Mouse (Mus musculus): Measurements from ENCODE around the gene Glra1. TPM values are rescaled to one million over a fixed set of nuclear protein-coding genes. Genes with fewer than 3 reads are reported as not detected.

Glra1 gene
- polyA plus RNA-seq, 1 experiment from 2014 or later: not detected

GRCm38 (mm10) chr11:55505485-55505884 is 102.5 kb downstream of the Glra1 start:
- no peak overlapping the region for H3K27ac ChIP-seq
- no peak overlapping the region for H3K9ac ChIP-seq
- no peak for ATAC-seq (ENCODE audit: insufficient number of reproducible peaks, insufficient read depth, low FRiP score, low TSS enrichment, low read depth)
- H3K36me3 ChIP-seq: peaks cover 31% of the 10 kb centered on the region
- H3K4me1 ChIP-seq: no peaks in the 10 kb centered on the region
- no peaks in the 10 kb centered on the region for H3K27me3 ChIP-seq
- H3K4me3 ChIP-seq: no peak overlapping the region
- H3K9me3 ChIP-seq: no peaks in the 10 kb centered on the region
- 83% methylated on average over 3 of the region's 3 CpGs for WGBS
- H3K4me2 ChIP-seq: no peak overlapping the region

GRCm38 (mm10) chr11:55502886-55503285 is 105.1 kb downstream of the Glra1 start:
- WGBS: 72% methylated on average over 5 of the region's 5 CpGs
- ATAC-seq (ENCODE audit: insufficient number of reproducible peaks, insufficient read depth, low FRiP score, low TSS enrichment, low read depth): no peak

GRCm38 (mm10) chr11:55501955-55502531 is 106.0 kb downstream of the Glra1 start:
- Histone ChIP-seq H3K4me2 (no peak overlapping the region), H3K4me3 (no peak overlapping the region), H3K27ac (0 out of 2 replicates have a peak overlapping the region, but pooled peaks have one; percentile 11), H3K27me3 (no peaks in the 10 kb centered on the region), H3K36me3 (peaks cover 63% of the 10 kb centered on the region), H3K9ac (no peak overlapping the region), H3K9me3 (no peaks in the 10 kb centered on the region), H3K4me1 (no peaks in the 10 kb centered on the region)
- ATAC-seq (ENCODE audit: insufficient number of reproducible peaks, insufficient read depth, low FRiP score, low TSS enrichment, low read depth): no peak
- 81% methylated on average over 8 of the region's 8 CpGs for WGBS

More at GRCm38 (mm10) chr11:55502886-55503285, 105.1 kb downstream of the Glra1 start:
- no peaks in the 10 kb centered on the region for H3K9me3 ChIP-seq
- H3K9ac ChIP-seq: no peak overlapping the region
- peaks cover 54% of the 10 kb centered on the region for H3K36me3 ChIP-seq
- H3K4me2 ChIP-seq: no peak overlapping the region
- H3K27ac ChIP-seq: no peak overlapping the region
- no peaks in the 10 kb centered on the region for H3K4me1 ChIP-seq
- H3K27me3 ChIP-seq: no peaks in the 10 kb centered on the region
- no peak overlapping the region for H3K4me3 ChIP-seq

- Histone ChIP-seq H3K4me1 (no peaks in the 10 kb centered on the region), H3K36me3 (peaks cover 95% of the 10 kb centered on the region), H3K9me3 (no peaks in the 10 kb centered on the region), H3K9ac (no peak overlapping the region), H3K4me3 (no peak overlapping the region), H3K27me3 (no peaks in the 10 kb centered on the region), H3K4me2 (no peak overlapping the region), H3K27ac (no peak overlapping the region)
- no peak for ATAC-seq (ENCODE audit: insufficient number of reproducible peaks, insufficient read depth, low FRiP score, low TSS enrichment, low read depth)
- WGBS: 65% methylated on average over 5 of the region's 5 CpGs
These were observed 110.1 kb downstream of the Glra1 start for GRCm38 (mm10) chr11:55497885-55498284.

- no peaks in the 10 kb centered on the region for H3K4me1 ChIP-seq
- H3K9me3 ChIP-seq: no peaks in the 10 kb centered on the region
- 91% methylated on average over 6 of the region's 6 CpGs for WGBS
- H3K9ac ChIP-seq: no peak overlapping the region
- no peak overlapping the region for H3K4me2 ChIP-seq
- H3K27ac ChIP-seq: no peak overlapping the region
- no peak for ATAC-seq (ENCODE audit: insufficient number of reproducible peaks, insufficient read depth, low FRiP score, low TSS enrichment, low read depth)
- peaks cover 95% of the 10 kb centered on the region for H3K36me3 ChIP-seq
- H3K4me3 ChIP-seq: no peak overlapping the region
- no peaks in the 10 kb centered on the region for H3K27me3 ChIP-seq
These were observed 111.8 kb downstream of the Glra1 start for GRCm38 (mm10) chr11:55496158-55496557.

DNA sequence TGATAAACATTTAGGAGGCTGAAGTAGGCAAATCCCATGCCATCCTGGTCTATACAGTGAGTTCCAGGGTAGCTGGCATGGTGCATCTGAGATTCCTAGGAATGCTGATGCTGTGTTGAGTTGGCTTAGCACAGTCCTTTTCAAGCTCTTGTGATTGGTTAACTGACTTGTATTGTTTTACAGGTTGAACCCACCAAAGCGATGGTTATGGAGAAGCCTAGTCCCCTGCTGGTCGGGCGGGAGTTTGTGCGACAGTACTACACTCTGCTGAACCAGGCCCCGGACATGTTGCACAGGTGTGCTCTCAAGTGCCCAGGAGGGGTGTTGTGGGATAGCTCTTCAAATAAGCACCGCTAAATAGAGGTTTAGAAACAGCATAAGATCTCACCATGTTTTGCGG is 122.6 kb downstream of the Glra1 start:
- Histone ChIP-seq H3K4me1 (no peaks in the 10 kb centered on the region), H3K4me3 (no peak overlapping the region), H3K27ac (no peak overlapping the region), H3K4me2 (no peak overlapping the region), H3K27me3 (no peaks in the 10 kb centered on the region), H3K36me3 (peaks cover 81% of the 10 kb centered on the region), H3K9ac (no peak overlapping the region), H3K9me3 (no peaks in the 10 kb centered on the region)
- 96% methylated on average over 7 of the region's 7 CpGs for WGBS
- peak; percentile 37; the same call in 1 of the 2 replicates for ATAC-seq (ENCODE audit: insufficient number of reproducible peaks, insufficient read depth, low FRiP score, low TSS enrichment, low read depth)

DNA sequence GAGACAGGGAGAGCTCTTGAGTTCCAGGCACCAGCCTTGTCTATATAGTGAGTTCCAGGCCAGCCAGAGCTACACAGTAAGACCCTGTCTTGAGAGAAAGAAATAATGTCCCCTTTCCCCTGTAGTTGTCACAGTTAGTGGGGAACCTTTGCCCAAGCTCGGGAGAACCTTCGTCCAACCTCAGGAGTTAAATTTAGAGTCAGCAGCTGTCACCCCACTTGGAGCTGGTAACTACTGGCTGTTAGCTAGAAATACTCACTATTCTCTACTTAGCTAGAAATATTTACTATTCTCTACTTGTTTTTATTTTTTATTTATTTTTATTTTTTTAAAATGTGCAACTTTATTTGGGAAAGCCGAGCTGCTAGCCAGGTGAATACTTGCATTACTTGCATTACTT is 134.8 kb downstream of the Glra1 start:
- Histone ChIP-seq H3K9ac (no peak overlapping the region), H3K36me3 (peaks cover 39% of the 10 kb centered on the region), H3K4me2 (no peak overlapping the region), H3K9me3 (no peaks in the 10 kb centered on the region), H3K27ac (no peak overlapping the region), H3K4me3 (no peak overlapping the region), H3K4me1 (peaks cover 25% of the 10 kb centered on the region), H3K27me3 (no peaks in the 10 kb centered on the region)
- ATAC-seq (ENCODE audit: insufficient number of reproducible peaks, insufficient read depth, low FRiP score, low TSS enrichment, low read depth): no peak
- WGBS: 91% methylated on average over 3 of the region's 3 CpGs

- no peak for ATAC-seq (ENCODE audit: insufficient number of reproducible peaks, insufficient read depth, low FRiP score, low TSS enrichment, low read depth)
- no peaks in the 10 kb centered on the region for H3K9me3 ChIP-seq
- H3K27ac ChIP-seq: no peak overlapping the region
- H3K36me3 ChIP-seq: peaks cover 33% of the 10 kb centered on the region
- WGBS: 92% methylated on average over 7 of the region's 7 CpGs
- H3K4me3 ChIP-seq: peak overlapping the region; percentile 95
- H3K4me2 ChIP-seq: peak overlapping the region; percentile 79
- H3K4me1 ChIP-seq: peaks cover 28% of the 10 kb centered on the region
- 0 out of 2 replicates have a peak overlapping the region, but pooled peaks have one; percentile 99 for H3K9ac ChIP-seq
- H3K27me3 ChIP-seq: no peaks in the 10 kb centered on the region
These were observed 136.5 kb downstream of the Glra1 start for GRCm38 (mm10) chr11:55471467-55471866.

GRCm38 (mm10) chr11:55470761-55471160 is 137.2 kb downstream of the Glra1 start:
- Histone ChIP-seq H3K4me1 (peaks cover 28% of the 10 kb centered on the region), H3K9me3 (no peaks in the 10 kb centered on the region), H3K36me3 (peaks cover 33% of the 10 kb centered on the region), H3K4me2 (peak overlapping the region; percentile 79), H3K27me3 (no peaks in the 10 kb centered on the region), H3K9ac (peak overlapping the region; percentile 99), H3K4me3 (peak overlapping the region; percentile 95), H3K27ac (no peak overlapping the region)
- no peak for ATAC-seq (ENCODE audit: insufficient number of reproducible peaks, insufficient read depth, low FRiP score, low TSS enrichment, low read depth)
- WGBS: 43% methylated on average over 8 of the region's 8 CpGs

GRCm38 (mm10) chr11:55469923-55470691 is 137.9 kb downstream of the Glra1 start:
- WGBS: under 1% methylated on average over 43 of the region's 46 CpGs

GRCm38 (mm10) chr11:55469048-55469843 is 138.8 kb downstream of the Glra1 start, which contains the start of gene G3bp1:
G3bp1 (plus strand) TSS chr11:55469685.
- peak within 1 kb of the TSS; percentile 95 for H3K4me3 ChIP-seq
- H3K9me3 ChIP-seq: no peaks in the 10 kb centered on the region
- H3K36me3 ChIP-seq: peaks cover 28% of the 10 kb centered on the region
- H3K9ac ChIP-seq: peak within 1 kb of the TSS; percentile 99
- peaks cover 28% of the 10 kb centered on the region for H3K4me1 ChIP-seq
- H3K27me3 ChIP-seq: no peaks in the 10 kb centered on the region
- peak within 1 kb of the TSS; percentile 90 for H3K27ac ChIP-seq
- under 1% methylated on average over 57 of the region's 57 CpGs for WGBS
- ATAC-seq (ENCODE audit: insufficient number of reproducible peaks, insufficient read depth, low FRiP score, low TSS enrichment, low read depth): peak; percentile 98
- peak within 1 kb of the TSS; percentile 79 for H3K4me2 ChIP-seq

More at GRCm38 (mm10) chr11:55469923-55470691, 137.9 kb downstream of the Glra1 start:
- H3K4me2 ChIP-seq: peak overlapping the region; percentile 79
- no peaks in the 10 kb centered on the region for H3K27me3 ChIP-seq
- H3K9ac ChIP-seq: peak overlapping the region; percentile 99
- H3K36me3 ChIP-seq: peaks cover 33% of the 10 kb centered on the region
- ATAC-seq (ENCODE audit: insufficient number of reproducible peaks, insufficient read depth, low FRiP score, low TSS enrichment, low read depth): peak; percentile 11; the same call in 1 of the 2 replicates
- H3K27ac ChIP-seq: peak overlapping the region; percentile 89
- no peaks in the 10 kb centered on the region for H3K9me3 ChIP-seq
- peaks cover 28% of the 10 kb centered on the region for H3K4me1 ChIP-seq
- peak overlapping the region; percentile 95 for H3K4me3 ChIP-seq

Data from embryonic facial prominence, embryonic 13.5 days (tissue).